Mouse (Mus musculus): ENCODE measurements at regions not wholly inside any gene's neighbourhood (a gene's known extent, or its start where the extent isn't known, plus 50 kb on each side); places are given as distances from the start of the nearest gene placed in this dataset.

DNA sequence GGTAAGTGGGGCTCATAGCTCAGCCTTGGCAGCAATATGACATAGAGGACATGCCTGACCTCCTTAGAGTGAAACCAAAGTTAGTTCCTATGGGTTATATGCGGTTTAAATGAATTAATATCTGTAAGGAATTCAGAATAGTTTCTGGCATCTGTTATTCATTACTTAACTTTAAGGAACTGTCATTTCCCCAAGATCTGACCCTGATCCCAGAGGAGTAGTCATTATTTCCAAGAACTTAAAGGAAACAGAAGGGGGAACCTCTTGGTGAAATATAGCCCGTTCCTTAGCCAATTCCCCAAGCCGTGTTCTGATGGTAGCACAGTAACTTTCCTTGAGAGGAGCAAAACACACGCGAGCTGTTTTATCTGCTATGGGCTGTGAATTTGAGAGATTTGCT lies 85.9 kb upstream of the Atp5g3 start:
- in situ Hi-C loops (cut with MboI, MseI) = no loop called here

DNA sequence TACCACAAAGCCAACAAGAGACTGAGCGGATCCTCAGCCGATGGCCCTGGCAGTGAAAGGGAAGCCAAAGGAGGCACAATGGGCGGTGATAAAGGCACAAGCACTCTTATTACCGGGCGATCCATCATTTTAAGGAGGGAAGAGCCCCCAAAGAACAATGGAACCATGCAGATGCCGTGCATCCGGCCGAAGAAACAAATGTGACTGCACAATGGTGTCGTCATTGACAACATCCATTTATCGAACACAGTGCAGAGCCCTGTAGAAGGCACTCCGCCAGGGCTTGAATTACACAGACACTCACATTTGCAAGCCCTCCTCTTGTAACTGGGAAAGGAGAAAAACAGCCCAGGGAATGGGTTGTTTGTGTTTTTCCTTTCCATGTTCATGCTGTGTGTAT lies 80.7 kb upstream of the Atp5g3 start:
- in situ Hi-C loops (cut with MboI, MseI) = no loop called here

DNA sequence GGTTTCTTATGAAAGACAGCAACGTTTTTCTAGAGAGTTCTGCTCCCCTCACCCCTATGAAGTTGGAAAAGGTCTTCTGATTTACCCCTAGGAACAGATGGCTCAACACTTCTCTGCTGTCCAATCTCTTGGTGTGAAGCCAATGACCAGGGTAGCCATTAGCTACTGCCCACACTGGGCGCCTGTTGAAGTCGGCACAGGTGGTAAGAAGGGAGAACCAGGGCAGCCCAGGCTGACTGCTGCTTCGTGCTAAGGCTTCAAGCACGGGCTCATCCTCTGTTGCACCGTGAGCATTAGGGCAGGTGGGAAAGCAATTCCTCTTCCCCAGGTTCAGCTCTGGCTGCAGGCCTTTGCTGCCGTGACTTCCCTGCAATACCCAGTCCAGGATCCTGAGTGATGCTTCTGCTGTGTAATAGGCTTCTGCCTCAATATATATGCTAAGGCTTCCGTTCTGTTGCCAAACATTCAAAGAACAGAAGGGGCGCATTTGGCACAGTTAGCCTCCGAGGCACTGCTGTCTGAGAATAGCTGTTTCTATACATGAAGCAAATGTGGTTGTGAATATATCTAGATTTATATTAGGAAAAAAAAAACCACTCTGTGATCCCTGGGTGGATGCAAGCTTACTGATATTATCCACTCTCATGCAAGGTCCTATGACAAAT lies 76.4 kb upstream of the Atp5g3 start:
- in situ Hi-C loops (cut with MboI, MseI) = no loop called here

DNA sequence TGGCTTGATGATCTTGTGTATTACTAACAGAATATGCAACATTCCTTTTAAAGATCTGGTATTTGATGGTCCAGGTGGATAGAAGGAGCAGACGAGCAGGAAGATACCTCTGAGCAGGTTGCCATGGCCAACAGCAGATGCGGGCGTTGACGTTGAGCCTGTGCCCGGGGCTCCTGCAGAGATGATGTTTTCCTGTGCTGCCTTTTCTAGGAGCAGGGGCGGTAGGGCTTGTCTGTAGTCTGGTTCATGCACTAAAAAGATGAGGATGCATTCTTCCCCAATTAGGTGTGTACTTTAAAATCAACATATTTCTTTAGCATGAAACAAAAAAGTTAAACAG lies 74.8 kb upstream of the Atp5g3 start:
- in situ Hi-C loops (cut with MboI, MseI) = no loop called here

DNA sequence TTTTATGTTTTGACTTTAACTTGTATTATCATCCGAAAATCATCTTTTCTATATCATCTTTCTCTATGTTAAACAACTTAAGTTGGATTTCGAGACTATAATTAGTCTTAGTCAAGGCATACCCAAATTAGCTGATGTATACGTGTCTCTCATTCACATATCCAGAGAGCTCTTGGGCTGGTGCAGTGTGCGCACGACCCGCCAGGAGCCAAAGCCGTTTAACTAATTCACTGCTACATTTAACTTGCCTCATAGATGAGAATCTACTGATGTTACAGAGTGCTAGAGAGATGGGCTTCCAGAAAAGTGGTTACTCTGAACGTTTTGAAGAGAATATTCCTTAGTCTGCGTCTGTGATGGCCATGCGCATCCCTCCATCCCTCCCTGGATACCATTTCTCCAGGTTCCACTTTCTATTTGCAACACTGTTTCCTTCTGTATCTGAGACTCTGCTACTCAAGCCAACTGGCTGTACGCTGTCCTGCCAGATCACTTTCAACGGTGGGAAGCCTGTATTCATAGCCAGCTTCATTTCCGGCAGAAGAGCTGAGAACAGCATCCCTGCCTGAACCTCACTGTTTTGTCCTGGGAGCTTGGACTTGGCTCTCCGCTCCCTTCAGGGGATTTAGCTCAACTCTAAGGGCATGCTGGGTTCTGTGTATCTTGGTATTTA lies 74.2 kb upstream of the Atp5g3 start:
- in situ Hi-C loops (cut with MboI, MseI) = no loop called here

DNA sequence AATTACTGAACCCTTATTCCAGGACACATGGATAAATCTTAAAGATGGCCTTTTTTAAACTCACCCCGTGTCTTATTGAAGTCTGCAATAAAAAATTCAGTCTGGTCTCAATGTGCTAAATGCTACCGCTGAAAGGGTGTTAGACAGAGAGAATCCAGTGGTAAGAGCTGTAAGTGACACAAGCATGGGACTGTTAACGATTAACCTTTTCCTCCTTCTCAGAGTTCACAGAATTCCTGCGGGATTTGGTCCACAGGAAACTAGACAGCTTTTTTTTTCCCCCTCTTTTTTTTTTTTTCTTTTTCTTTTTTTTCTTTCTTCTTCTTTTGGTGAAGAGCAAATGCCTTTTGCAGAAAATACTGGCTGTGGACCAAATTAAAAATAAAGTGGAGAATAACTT lies 72.0 kb upstream of the Atp5g3 start:
- in situ Hi-C loops (cut with MboI, MseI) = no loop called here

DNA sequence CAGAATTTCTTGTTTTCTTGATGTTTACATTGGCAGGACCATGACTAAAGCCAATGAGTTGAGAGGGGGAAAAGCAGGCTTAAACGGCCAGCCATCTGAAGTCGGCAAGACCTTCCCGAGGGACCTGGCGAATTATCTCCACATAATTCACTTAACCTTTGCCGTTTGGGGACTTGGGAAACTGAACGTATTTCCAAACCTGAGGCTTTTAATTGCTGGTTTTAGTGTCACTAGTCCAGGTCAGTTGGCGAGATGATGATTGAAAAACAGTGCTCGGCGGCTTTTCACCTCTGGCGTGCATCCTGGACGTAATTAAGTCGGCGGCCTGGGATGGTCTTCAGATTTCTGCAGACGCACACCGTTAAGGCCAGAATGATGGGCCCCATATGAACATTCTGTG lies 66.9 kb upstream of the Atp5g3 start:
- in situ Hi-C loops (cut with MboI, MseI) = loop anchor here (5.0 to 10.0 kb wide), 2 partner anchors 59 to 323 kb away; no protein-coding TSS in a partner anchor

DNA sequence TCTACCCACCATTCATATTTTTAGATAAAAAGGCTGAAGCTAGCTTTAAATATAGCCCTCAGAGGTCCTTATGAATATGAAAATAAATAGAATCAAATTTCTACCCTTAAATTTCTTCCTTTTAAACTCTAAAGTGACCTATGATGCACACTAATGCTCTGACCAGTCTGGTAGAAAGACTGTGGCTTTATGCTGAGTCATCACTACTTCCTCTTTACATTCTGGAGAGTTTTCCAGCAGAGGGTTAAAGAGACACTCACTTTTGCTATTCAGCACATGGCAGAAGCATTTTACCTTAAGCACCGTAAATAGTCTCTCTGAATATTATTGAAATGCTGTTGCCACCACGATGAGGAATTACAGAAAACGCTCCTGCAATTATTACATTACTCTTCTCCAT lies 62.6 kb upstream of the Atp5g3 start:
- in situ Hi-C loops (cut with MboI, MseI) = loop anchor here (10.0 to 25.0 kb wide), 2 partner anchors 319 to 689 kb away; partner anchors contain the start of genes Evx2 and Hoxd13

DNA sequence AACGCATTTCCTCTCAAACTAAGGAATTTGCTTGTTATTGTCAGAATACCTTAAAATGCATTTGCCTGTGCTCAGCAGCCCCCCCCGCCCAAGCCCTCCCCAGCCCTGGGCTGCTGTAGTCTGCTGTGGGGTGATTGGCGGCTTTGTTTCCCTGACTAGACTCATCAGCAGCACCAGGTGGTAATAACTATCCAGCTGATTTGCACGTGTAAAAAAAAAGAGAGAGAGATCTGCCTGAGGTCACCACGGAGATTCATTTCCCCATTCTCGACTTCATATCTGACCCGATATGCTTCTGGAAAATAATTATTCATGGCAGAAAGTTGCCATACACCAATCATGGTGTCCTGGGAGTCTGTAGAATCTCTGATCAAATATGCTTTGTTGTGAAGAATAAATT lies 56.5 kb upstream of the Atp5g3 start:
- in situ Hi-C loops (cut with MboI, MseI) = loop anchor here (25.0 kb wide), 1 partner anchor 695 kb away; the partner anchor contains the start of genes Evx2 and Hoxd13

DNA sequence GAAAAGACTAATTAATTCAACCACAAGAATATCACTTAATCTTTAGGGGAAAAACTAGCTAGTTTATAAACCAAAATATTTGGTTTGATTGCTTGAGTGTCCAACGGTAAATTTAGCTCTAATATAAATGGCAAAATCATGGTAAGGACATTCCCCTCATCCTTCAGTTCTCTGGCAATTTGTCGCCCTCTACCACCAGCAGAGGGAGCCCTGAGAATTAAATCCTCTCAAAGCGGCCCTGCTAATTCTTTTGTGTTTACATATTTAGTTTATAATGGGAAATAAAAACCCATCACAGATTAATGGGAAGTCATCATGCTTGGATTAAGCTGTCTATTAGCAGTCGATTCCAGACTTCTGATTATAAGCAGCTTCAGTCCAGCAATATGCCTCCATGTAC lies 54.5 kb upstream of the Atp5g3 start:
- in situ Hi-C loops (cut with MboI, MseI) = loop anchor here (25.0 kb wide), 1 partner anchor 697 kb away; the partner anchor contains the start of genes Evx2 and Hoxd13

Data from regulatory T cell (primary cell).